Mouse (Mus musculus) thymus, postnatal 25 days (tissue): ENCODE measurements around the gene Mettl15.
"Not testable (repeated sequence)": the region's sequence is repeated elsewhere in the genome, so short reads cannot be mapped to it uniquely, and the experiment has no call there.

ENCODE experiments used
- DNase-seq: peaks from one replicate; pipeline ENCODE4 v3.0.0; 2022

Gene Mettl15

DNA sequence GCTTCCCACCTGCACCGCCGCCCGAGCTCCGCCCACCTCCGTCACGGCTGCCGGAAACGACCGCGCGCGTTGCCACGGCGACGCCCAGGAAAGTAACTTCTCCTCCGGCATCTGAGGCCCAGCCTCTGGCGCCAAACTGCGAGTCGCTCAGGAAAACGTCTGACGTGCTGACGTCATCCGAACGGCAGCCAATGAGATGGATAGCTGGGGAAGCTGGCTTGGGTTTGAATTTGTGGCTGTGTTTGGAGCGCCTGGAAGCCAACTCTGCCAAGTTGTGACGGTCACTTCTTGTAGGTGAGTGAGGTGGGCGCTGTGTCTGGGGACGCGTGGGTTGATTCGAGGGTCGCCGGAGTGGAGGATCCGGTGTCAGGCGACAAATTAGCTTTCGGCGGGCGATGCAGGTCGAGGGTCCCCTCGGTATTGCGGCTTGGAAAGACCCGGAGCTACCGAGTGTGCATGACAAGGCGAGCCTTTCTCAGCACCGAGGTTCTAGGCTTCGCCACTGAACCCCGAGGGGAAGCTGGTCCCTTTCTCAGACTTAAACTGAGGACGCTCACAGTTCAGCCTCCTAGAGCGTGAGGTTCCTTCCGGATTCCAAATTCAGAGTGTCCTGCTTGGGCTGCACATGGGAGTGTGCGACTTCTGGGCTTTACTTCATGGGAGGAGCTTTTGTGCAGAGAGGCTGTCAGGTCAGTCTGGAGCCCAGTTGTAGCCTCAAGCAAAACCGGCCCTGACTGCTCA lies at the start of gene Mettl15, which contains the start of gene Kif18a:
TSS of gene Mettl15 (minus strand) at position 149 of the 741 bp plus-strand sequence.
TSS of gene Kif18a (plus strand) at position 139 of the 741 bp plus-strand sequence.
- DNase-seq: peak; percentile 96

DNA sequence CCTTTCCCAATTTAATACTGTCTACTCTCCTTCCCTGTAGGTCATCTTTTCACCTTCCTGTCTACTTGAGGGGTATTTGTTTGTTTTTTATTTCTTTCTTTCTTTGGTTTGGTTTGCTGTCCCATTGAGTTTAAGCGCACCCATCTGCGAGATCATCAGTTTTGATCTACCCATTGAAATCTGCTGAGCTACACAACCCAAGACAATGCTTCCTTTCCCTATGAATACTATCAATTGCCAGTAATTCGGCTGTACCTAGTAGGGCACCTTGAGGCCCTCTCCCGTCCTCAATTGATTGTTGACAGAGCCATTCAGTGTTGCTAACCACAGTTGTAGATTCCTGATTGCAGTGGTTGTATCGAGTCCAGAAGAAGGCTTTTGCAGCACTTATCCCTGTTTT lies 30.8 kb upstream of the Mettl15 start:
- no peak for DNase-seq

DNA sequence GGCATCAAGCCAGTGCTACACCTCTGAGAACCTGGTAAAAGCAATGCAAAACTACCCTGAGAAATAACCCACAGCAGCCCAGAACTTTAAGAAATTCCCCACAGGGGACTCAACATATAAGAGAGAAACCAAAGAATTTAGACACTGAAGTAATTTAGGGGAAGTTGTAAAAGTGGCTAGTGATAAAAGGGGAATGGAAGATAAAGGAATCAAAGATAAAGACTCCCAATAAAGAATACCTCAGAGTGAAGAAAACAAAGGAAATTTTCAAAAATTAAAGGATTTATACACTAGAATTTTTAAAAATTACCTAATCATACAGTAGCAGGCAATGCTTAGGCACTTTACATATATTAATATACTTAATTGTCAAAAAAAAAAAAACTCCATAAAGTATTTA lies 23.1 kb upstream of the Mettl15 start:
- no peak for DNase-seq

DNA sequence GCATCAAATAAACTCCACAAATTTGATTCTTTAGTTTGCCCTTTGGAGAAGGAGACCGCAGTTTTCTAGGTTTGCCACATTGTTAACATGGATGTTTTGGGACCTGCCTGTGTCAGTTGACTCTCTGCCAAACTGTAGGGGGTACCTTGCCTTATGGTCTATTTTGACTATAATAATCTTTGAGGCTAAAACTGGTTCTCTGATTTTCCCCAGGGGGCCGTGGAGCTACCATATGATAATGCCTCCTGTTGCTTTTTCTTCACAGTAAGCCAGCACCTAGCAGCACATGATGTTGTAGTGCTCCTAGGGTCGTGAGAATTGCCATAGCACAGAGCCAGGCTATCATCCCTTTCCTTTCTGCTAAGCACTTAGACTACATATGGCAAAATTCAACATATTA lies 21.7 kb upstream of the Mettl15 start:
- no peak for DNase-seq

DNA sequence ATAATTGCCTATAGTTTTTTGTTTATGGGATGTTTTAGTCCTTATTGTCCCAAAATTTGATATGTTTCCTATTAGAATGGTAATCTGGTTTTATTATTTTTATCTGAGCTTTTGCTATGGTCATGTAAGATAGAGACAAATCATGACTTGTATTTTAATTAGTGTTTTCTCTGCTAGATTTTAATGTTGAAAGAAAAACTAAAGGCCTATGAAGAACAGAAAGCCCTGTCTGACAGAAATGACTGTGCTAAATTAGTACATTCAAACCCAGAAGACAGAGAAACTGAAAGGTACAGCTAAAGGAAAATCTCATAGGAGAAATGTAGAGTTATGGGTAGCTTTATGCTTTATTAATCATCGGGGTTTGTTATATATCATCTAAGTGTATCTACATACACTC lies 17.6 kb upstream of the Mettl15 start:
- DNase-seq: no peak

DNA sequence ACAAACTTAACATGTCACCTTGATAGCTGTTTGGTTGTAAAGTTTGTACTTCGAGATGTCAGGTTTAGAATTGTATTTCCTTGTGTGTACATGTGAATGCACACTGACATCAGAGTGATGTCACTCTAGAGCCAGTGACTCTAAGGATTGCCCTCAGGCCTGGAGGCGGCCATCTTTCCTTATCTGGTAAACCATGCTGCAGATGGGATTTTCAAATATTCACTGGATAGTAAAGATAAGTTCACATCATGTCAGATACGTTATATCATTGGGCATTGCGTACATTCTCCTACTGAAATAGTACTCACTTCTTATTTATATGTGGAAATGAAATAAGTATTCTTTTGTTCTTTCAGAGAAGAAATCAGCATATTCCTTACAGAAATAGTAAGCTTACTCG lies 15.7 kb upstream of the Mettl15 start:
- DNase-seq: no peak

DNA sequence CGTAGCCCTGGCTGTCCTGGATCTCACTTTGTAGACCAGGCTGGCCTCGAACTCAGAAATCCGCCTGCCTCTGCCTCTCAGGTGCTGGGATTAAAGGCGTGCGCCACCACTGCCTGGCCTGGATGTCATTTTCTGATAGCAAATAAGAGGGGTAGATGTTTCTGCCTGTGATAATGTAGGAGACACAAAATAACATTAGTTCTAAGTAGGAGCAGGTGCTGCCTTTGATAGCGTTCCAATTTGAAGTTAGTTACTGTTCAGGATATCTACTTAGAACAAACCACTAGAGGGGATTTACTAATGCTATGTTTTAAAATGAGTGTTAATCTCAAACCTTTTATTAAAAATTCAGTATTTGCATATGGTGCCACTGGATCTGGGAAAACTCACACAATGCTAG lies 8.8 kb upstream of the Mettl15 start:
- DNase-seq: no peak

DNA sequence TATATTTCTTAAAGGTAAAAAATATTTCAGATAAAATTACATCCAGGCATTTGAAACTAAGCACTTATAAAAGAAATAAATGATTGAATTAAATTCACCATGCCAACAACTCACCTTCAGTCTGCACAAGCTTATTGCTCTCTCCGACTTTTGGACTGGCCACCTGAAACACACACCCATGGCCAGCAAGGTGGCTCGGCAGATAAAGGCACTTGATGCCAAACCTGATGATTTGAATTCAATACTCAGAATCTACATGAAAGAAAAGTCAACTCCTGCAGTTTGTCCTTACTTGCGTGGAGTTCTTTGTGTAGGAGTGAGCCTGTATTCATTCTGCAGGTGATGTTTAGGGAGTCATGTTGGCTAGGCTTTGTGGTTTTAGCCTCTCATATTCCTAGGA lies 3.6 kb upstream of the Mettl15 start:
- DNase-seq: no peak

DNA sequence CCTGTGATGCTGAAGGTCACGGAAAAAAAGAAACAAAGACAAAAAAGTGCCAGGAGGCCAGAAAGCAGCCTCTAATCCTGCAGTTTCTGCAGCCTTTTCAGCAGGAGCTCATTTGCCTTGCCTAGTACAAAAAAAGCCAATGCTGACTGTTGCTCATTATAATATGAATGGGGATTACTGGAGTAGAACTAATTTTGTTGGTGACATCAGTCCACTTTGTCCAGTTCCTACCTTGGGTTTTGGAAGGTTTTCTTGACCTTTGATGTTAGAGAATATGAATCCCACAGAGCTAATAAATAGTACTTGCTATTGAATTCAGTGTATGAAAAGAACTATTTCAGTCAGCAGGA lies 768 bp upstream of the Mettl15 start:
- no peak for DNase-seq

DNA sequence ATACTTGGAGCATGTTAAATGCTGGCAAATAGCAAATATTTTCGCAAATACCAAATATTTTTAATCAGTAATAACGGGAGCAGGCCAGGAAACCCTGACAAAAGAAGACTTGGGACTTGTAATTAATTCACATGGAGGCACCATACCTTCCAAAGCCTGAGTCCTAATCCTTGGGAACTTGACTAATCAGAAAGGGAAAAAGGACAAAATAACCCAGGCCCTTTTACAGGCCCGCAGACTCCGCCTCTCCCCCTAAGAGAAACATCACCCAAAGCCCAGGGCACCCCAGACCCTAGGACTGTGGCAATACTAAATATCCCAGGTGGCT lies 312 bp downstream of the Mettl15 start:
- DNase-seq: no peak

DNA sequence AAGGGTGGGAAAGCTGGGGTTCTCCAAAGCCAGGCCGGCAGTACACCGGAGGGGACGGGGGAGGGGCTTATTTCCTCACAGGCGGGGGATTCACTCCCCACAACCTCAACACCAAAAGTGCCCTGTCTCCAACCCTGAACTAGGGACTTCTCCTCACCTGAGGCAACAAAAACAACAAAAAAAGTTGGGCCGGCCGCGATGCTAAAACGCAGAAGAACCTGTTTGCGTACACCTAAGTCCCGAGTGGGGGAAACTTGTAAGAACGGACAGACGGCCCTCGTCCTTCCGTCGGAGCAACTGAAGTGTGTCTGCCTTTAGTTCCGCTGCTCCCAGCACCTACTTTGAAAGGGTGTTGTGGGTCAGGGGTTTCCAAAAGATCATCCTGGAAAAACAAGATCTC lies 2.5 kb downstream of the Mettl15 start:
- DNase-seq: peak; percentile 55

DNA sequence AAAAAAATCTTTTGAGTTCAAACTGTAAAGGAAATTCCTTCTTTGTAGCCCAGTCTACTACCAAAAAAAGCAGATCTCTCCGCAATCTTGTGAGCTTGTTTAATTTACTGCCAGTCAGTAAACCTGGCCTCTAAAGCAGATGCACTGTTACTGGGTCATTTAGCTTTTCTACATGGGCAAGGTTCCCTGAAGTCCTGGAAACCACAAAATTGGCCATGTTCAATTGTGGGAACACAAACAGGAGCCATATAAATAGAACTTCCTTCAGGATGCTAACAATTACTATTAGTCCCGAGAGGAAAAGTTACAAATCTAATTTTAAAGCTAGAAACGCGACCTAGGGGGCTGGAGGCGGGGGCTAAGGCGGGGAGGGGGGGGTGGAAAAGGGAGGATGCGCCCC lies 3.0 kb downstream of the Mettl15 start:
- DNase-seq: no peak

DNA sequence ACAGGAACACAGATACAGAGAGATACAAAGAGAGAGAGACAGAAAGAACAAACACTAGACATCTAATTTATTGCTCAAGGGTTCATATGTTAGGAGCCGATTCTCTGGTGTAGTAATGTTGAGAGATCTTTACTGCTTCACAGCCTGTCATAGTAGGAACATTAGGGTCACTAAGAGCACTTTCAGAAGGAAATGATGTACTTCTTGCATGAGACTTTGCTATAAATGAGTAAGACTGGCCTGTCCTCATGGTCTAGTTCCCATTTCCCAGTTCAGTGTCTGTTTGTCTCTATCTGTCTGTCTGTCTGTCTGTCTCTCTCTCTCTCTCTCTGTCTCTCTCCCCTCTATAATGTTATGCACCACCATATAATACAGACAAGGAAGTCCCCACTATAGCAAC lies 7.5 kb downstream of the Mettl15 start:
- DNase-seq: no peak

DNA sequence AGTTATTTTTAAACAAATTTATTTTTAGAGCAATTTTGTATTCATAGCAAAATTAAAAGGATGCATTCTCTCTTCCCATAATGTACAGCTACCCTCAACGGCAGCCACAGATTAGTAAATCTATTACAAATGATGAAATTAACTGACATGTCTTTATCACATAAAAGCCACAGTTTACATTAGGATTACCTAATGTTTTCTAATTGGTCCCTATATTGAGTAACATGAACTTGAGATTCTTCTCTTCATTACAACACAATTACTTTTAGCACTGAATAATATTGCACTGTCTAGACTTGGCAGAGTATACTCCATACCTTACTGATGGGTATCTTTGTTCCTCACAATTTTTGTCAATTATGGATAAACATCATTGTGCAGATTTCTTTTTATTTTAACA lies 17.8 kb downstream of the Mettl15 start:
- DNase-seq: no peak

DNA sequence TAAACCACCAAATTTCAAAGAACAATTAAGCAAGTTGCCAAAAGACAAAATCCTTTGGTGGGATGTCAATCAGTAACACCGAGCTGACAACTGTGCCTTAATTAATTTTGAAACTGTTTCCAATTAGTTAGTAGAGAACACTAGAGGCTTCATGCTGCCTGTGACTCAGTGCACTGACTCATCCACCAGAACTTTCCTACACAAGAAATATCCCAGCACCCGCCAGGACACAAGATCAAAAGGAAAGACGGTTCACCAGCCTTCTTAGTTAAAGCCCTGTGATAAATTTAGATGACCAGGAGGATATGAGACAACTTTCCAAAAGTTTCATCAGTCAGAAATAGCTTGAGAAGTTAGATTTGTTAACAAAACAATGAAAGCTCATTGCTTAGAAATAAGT lies 38.6 kb downstream of the Mettl15 start:
- no peak for DNase-seq

DNA sequence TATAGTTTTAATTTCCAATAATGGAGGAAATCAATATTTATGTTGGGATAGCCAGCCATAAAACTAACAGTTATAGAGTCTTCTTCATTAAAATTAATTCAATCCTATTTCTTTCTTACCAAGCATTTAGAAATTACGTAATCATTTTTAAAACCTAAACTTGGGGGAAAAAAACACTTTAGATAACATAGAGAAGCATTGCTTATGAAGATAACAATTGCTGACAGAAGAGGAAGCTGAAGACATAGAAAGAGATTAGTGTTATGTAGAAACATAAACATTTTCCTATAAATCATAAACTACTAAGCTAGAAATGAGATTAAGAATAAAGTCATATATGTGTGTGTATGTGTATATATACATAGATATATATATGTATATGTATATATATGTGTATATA lies 44.8 kb downstream of the Mettl15 start:
- no peak for DNase-seq

DNA sequence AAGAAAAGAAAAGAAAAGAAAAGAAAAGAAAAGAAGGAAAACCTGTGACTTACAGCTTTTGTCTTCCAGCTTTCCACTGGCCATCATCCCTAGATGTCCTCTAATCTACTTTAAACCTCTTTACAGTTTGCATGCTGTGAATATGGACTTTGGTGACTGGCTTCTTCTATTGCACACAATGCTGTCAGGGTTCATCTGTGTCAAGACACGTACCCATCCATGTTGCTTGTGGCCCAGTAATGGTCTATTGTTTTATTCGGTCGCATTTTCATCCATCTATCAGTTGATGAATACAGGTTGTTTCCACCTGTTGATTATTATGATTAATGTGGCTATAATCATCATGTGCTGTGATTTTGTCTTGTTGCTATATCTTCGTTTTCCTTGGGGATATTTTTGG lies 46.7 kb downstream of the Mettl15 start:
- no peak for DNase-seq

DNA sequence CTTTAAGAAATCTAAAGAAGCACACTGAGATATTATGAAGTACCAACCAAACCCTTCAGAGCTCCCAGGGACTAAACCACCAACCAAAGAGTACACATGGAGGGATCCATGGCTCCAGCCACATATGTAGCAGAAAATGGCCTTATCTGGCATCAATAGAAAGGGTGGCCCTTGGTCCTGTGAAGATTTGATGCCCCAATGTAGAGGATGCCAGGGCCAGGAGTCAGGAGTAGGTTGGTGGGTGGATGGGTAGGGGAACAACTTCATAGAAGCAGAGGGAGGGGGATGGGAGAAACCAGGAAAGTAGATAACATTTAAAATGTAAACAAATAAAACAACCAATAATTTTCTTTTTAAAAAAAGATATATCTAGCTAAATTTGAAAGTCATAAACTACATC lies 50.1 kb downstream of the Mettl15 start:
- no peak for DNase-seq

DNA sequence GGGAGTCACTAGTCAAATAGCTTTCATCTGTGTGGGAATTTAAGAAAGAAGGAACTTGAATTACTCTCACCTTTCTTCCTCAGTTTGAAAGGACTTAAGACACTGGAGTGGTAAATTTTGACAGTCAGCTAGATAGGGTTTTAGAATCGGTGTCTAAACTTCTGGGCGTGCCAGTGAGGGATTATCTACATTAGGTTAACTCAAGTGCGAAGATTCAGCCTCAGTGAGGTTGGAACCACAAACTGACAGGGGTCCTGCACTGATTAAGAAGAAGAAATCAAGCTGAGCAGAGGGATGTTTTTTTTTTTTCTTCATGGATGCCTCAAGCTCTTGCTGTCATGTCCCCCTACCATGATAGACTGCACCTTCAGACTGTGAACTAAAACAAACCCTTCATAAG lies 53.4 kb downstream of the Mettl15 start:
- DNase-seq: no peak

DNA sequence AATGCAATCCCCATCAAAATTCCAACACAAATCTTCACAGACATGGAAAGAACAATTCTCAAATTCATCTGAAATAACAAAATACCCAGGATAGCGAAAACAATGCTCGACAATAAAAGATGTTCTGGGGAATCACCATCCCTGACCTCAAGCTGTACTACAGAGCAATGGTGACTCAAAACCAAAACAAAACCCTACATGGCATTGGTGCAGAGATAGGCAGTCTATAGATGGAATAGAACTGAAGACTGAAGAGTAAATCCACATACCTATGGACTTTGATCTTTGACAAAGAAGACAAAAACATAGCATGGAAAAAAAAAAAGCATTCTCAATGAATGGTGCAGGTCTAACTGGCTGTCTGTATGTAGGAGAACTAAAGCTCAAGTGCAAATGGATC lies 59.1 kb downstream of the Mettl15 start:
- DNase-seq: no peak

DNA sequence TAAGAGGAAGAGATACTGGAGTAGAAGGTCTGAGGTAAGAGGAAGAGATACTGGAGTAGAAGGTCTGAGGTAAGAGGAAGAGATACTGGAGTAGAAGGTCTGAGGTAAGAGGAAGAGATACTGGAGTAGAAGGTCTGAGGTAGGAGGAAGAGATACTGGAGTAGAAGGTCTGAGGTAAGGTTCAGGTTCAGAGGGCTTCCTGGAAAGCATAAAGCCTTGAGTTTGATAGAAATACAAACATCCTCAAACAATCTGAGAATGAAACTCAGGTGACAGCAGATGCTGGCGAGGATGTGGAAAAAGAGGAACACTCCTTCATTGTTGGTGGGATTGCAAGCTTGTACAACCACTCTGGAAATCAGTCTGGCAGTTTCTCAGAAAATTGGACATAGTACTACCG lies 63.9 kb downstream of the Mettl15 start:
- not testable (repeated sequence) for DNase-seq

DNA sequence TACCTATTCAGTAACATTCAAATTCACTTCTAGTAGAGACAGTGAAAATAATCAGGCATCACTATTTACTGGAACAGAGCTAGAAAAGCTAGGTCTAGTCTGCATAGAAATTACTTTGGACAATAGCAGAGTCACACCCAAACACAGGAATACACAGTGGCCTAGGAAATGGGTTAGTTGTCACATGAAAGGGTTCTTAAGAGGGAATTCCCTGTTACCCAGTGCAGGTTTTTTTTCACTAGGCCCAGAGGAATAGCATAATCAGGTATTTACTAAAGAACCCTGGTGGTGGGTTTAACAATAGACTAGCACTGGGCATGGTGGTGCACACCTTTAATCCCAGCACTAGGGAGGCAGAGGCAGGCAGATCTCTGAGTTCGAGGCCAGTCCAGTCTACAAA lies 69.9 kb downstream of the Mettl15 start:
- DNase-seq: not testable (repeated sequence)

DNA sequence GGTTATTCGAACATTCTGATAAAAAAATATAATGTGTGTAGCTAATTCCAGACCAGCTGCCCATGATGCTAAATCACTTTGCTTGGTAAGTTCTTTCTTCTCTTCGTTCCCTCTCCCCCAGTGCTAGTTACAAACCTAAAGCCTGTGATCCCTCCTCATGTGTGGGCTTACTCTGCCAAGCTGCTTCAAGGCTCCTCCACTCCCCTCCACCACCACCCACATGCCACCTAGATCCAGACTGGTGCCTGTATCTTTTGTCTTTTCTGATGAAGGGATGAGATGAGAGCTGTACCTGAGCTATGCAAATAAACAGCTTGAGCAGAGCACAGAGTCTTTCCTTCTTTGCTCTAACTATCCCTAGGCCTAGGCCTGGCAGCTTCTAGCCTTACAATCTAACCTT lies 72.5 kb downstream of the Mettl15 start:
- DNase-seq: no peak

DNA sequence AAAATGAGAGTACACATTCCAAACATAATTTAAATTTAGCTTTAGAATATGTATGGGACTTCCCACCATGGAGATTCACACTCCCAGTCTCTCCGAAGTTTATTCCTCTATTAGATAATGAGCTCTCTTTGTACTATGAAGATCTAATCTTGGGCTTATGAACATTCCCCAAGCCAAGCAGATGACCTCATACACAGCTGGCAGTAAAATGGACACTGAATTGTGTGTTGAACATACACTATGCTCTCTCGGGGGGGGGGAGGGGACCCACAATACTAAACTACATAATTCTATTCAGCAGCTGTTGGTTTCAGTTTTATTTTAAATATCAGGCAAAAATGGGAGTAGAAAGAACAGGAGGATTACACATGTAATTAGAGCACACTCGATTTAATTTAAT lies 97.6 kb downstream of the Mettl15 start:
- no peak for DNase-seq

DNA sequence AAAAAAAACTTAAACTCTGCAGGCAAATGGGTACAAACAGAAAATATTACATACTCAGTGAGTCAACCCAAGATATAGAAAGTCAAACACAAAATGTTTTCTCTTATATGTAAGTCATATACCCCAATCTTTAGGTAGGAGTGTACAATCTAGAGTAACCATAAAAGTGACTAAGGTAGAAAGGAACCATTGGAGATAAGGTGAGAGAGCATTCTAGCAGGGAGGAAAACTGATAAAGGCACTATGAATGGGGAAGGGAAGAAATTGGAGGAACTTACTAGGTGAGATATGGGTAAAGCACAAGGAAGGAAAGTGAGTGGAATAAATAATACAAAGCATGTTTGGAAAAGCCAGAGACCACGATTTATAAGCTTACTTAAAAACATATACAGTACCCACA lies 122.0 kb downstream of the Mettl15 start:
- no peak for DNase-seq

DNA sequence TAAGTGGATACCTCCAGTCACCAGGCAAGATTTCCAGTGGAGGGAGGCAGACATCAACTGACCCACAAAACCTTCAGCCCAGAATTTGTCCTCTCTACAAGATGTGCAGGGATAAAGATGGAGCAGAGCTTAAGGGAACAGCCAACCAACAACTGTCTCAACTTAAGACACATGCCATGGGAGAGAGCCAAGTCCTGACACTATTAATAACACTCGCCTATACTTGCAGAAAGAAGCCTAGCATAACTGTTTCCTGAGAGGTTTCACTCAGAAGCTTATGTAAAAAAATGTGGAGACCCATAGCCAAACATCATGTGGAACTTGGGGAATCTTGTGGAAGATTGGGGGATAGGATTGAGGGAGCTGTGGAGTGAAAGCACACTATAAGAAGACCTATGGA lies 124.4 kb downstream of the Mettl15 start:
- DNase-seq: no peak
